Mouse (Mus musculus): ENCODE measurements around the gene Btc. TPM values are rescaled to one million over a fixed set of nuclear protein-coding genes. Genes with fewer than 3 reads are reported as not detected.

Btc gene
- total RNA-seq, 2 experiments from 2014 or later = 0.43 to 1.6 TPM

GRCm38 (mm10) chr5:91320348-91320747, 82.4 kb downstream of the Btc start:
- no peak for DNase-seq

- DNase-seq = no peak
Observed at GRCm38 (mm10) chr5:91313971-91314370, 88.8 kb downstream of the Btc start.

- no peak for DNase-seq
Observed at GRCm38 (mm10) chr5:91311767-91312166, 91.0 kb downstream of the Btc start.

DNA sequence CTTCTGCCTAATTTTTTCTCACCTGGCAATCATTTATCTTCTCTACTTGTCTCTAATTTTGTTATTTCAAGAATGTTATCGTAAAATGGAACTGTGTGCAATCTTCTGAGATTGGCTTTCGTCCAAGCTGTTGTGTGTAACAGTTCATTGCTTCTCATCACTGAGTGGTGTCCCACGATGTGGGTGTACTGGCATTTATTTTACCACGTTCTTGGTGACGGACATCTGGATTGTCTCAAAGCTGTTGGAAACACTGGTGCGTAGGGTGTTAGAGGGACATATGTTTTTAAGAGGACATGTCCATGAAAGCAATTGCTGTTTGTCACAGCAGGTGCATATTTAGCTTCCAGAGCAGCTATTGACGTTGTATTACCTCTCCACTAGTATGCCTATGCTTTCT, 94.2 kb downstream of the Btc start:
- DNase-seq = peak in 1 of 2 experiments; percentile 5

DNA sequence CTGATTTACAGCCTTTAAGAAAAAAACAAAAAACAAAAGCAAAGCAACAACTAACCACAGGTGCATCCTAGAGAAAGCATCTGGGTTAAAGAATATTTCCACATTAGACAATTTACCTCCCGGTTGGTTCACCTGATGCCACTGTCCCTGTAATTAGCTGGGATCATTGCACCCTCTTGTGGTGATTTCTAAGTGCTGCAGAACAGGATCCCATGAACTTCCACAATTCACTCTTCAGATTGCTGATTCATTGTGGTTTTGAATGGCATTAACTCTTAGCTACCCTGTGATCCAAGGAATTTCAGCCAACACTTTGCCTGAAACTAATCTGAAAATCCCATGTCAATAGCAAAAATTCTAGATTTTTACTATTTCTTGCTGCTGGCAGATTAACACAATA, 94.9 kb downstream of the Btc start:
- peak; percentile 23 to 34 for DNase-seq

Other genes with a start within 250 kb of the Btc start
- 10 to 100 TPM; 46.3 to 46.8 TPM for gene Parm1, start 114.6 kb upstream of the Btc start, total RNA-seq (2021)